Comparison of ENCODE assay signal across 27 mouse cellular contexts in the genomic region with DNA sequence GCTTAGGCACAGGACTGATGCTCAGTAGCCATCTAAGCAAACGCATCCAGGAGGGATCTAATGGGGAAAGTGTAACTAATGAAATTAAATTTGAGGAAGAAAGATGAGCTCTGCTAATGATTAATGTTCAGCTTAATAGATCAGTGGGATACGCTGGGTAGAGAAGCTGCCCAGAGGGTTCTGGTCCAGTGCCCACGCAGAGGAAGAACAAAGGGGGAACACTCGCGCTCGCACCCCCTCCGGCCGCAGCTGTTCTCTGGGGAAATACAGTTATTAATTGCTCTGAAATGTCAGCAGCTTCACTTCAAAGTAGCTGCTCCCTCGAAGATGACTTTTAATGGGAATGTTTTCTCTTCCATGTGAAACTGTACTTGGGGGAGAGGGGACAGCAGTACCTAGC.
DNase-seq lines count a peak whose midpoint lies in the region; ATAC-seq lines count a peak whose summit lies in the region.
"Had no signal": no experiment of that assay in that cellular context is flagged by ENCODE, and none has a peak within 500 bp of the region (broad histone marks: within the 10 kb centered on the region; RNA-seq: fewer than 3 reads in every experiment).

No protein-coding gene starts in this region.

- H3K4me1 ChIP-seq in neural tube, embryonic 11.5 days (ENCODE audit: control insufficient read depth, insufficient read depth, low read length), result no peaks in the 10 kb centered on the region
- H3K4me1 ChIP-seq in neural tube, embryonic 15.5 days, result 0 out of 2 replicates have a peak, but pooled peaks cover 4% of the 10 kb centered on the region
- H3K4me1 ChIP-seq in hindbrain, embryonic 13.5 days (replicated peaks), result peaks cover 17% of the 10 kb centered on the region
- H3K4me1 ChIP-seq: heart, embryonic 13.5 days had no signal

- H3K9me3 ChIP-seq in neural tube, embryonic 11.5 days (ENCODE audit: control insufficient read depth, low read length), result no peaks in the 10 kb centered on the region
- no peaks in the 10 kb centered on the region for H3K9me3 ChIP-seq in neural tube, embryonic 15.5 days (replicated peaks)
- H3K9me3 ChIP-seq in hindbrain, embryonic 13.5 days, result no peaks in the 10 kb centered on the region
- H3K9me3 ChIP-seq: forebrain, embryonic 10.5 days; heart, embryonic 13.5 days; kidney, embryonic 15.5 days; limb, embryonic 15.5 days; midbrain, embryonic 15.5 days had no signal

- no peak overlapping the region for H3K4me3 ChIP-seq in neural tube, embryonic 11.5 days (ENCODE audit: low read depth, low read length)
- H3K4me3 ChIP-seq in neural tube, embryonic 15.5 days (replicated peaks), result no peak overlapping the region
- H3K4me3 ChIP-seq in hindbrain, embryonic 13.5 days, result no peak overlapping the region
- H3K4me3 ChIP-seq: forebrain, embryonic 10.5 days; heart, embryonic 13.5 days; kidney, embryonic 15.5 days; limb, embryonic 15.5 days; midbrain, embryonic 15.5 days; myocyte had no signal

- H3K27ac ChIP-seq in neural tube, embryonic 11.5 days (ENCODE audit: low read depth, low read length), result no peak overlapping the region
- no peak overlapping the region for H3K27ac ChIP-seq in neural tube, embryonic 15.5 days (replicated peaks)
- H3K27ac ChIP-seq in hindbrain, embryonic 13.5 days, result no peak overlapping the region
- H3K27ac ChIP-seq: heart, embryonic 13.5 days; kidney, embryonic 15.5 days; limb, embryonic 15.5 days; liver, embryonic 14.5 days; midbrain, embryonic 15.5 days had no signal

- no peaks in the 10 kb centered on the region for H3K36me3 ChIP-seq in neural tube, embryonic 11.5 days (ENCODE audit: control insufficient read depth, insufficient read depth, low read length)
- no peaks in the 10 kb centered on the region for H3K36me3 ChIP-seq in neural tube, embryonic 15.5 days
- no peaks in the 10 kb centered on the region for H3K36me3 ChIP-seq in hindbrain, embryonic 13.5 days
- H3K36me3 ChIP-seq: forebrain, embryonic 10.5 days; G1E; heart, embryonic 13.5 days; kidney, embryonic 15.5 days; limb, embryonic 15.5 days; midbrain, embryonic 15.5 days had no signal

- no peak overlapping the region for H3K4me2 ChIP-seq in neural tube, embryonic 11.5 days (ENCODE audit: low read depth)
- no peak overlapping the region for H3K4me2 ChIP-seq in neural tube, embryonic 15.5 days
- no peak overlapping the region for H3K4me2 ChIP-seq in hindbrain, embryonic 13.5 days
- H3K4me2 ChIP-seq: heart, embryonic 13.5 days; kidney, embryonic 15.5 days; limb, embryonic 15.5 days; lung, embryonic 14.5 days; midbrain, embryonic 15.5 days had no signal

- no peaks in the 10 kb centered on the region for H3K27me3 ChIP-seq in neural tube, embryonic 11.5 days (ENCODE audit: control insufficient read depth, insufficient read depth, low read length)
- H3K27me3 ChIP-seq in neural tube, embryonic 15.5 days (replicated peaks), result no peaks in the 10 kb centered on the region
- H3K27me3 ChIP-seq in hindbrain, embryonic 13.5 days, result no peaks in the 10 kb centered on the region
- H3K27me3 ChIP-seq: CH12.LX; heart, embryonic 13.5 days; kidney, embryonic 15.5 days; limb, embryonic 15.5 days; Patski had no signal

- 0 out of 2 replicates have a peak, but pooled peaks have one; percentile 62 for ATAC-seq in neural tube, embryonic 11.5 days (ENCODE audit: insufficient read depth, low FRiP score, low TSS enrichment)
- no peak for ATAC-seq in neural tube, embryonic 15.5 days (ENCODE audit: low FRiP score)
- ATAC-seq in hindbrain, embryonic 13.5 days (ENCODE audit: low FRiP score), result peak; percentile 47; the same call in 1 of the 2 replicates
- ATAC-seq: forebrain, embryonic 16.5 days; Patski had no signal

- DNase-seq in layer of hippocampus, adult 11-12 months (ENCODE audit: low spot score), result peak; percentile 7
- no peak for DNase-seq in layer of hippocampus, postnatal 25 days (ENCODE audit: extremely low spot score in 1 of 2, low spot score in 1 of 2)
- DNase-seq in neural tube, embryonic 11.5 days (ENCODE audit: low spot score), result no peak
- DNase-seq in cerebellum, adult 8-10 months, result no peak
- DNase-seq in cerebellum, adult 9-10 months, result no peak
- DNase-seq: adrenal gland, adult 2 months; B cell, adult 2 months; cerebellum, adult 9-11 months; gastrocnemius, postnatal 14 days; heart, adult 18-20 months; heart, postnatal 14 days; kidney, adult 11 months; lung, embryonic 14.5 days; thymus, postnatal 14 days had no signal

- 70% methylated on average over 9 of the region's 9 CpGs for WGBS in neural tube, embryonic 11.5 days
- WGBS in neural tube, embryonic 15.5 days, result 38% methylated on average over 9 of the region's 9 CpGs
- 29% methylated on average over 9 of the region's 9 CpGs for WGBS in hindbrain, embryonic 13.5 days

- H3K9ac ChIP-seq in neural tube, embryonic 11.5 days (ENCODE audit: low read length), result no peak overlapping the region
- H3K9ac ChIP-seq in neural tube, embryonic 15.5 days (replicated peaks), result no peak overlapping the region
- no peak overlapping the region for H3K9ac ChIP-seq in hindbrain, embryonic 13.5 days
- H3K9ac ChIP-seq: heart, embryonic 13.5 days; kidney, embryonic 15.5 days; limb, embryonic 15.5 days; liver, embryonic 14.5 days; lung, embryonic 14.5 days; midbrain, embryonic 15.5 days had no signal
